Mouse (Mus musculus) heart, embryonic 13.5 days (tissue): ENCODE measurements around the gene Pced1b. TPM values are rescaled to one million over a fixed set of nuclear protein-coding genes. Genes with fewer than 3 reads are reported as not detected.
"Not testable (repeated sequence)": the region's sequence is repeated elsewhere in the genome, so short reads cannot be mapped to it uniquely, and the experiment has no call there.

ENCODE experiments used
- ATAC-seq: fragments of 200-750 bp; cut with Nextera tagmentation; 2 replicates; pipeline ENCODE4 v1.8.0; 2017; ENCODE audit warnings: moderate TSS enrichment; ENCODE audit not compliant: insufficient number of reproducible peaks, low FRiP score, low TSS enrichment; ENCODE audit errors: extremely low read depth
- H3K27ac ChIP-seq: fragments of 300-500 bp; sonication (generic); replicated peaks from 2 replicates; pipeline ENCODE4 v1.5.1; 2015; ENCODE audit warnings: moderate library complexity, mild to moderate bottlenecking, inconsistent platforms
- H3K27me3 ChIP-seq: fragments of 300-500 bp; sonication (generic); replicated peaks from 2 replicates; pipeline ENCODE4 v1.6.1; 2015; ENCODE audit warnings: mild to moderate bottlenecking, inconsistent platforms
- H3K36me3 ChIP-seq: fragments of 300-500 bp; sonication (generic); 2 replicates; pipeline ENCODE4 v1.6.1; 2015; ENCODE audit warnings: mild to moderate bottlenecking, inconsistent platforms
- H3K4me1 ChIP-seq: fragments of 300-500 bp; sonication (generic); 2 replicates; pipeline ENCODE4 v1.6.1; 2015; ENCODE audit warnings: inconsistent platforms
- H3K4me2 ChIP-seq: fragments of 300-500 bp; sonication (generic); 2 replicates; pipeline ENCODE4 v1.6.1; 2015; ENCODE audit warnings: inconsistent platforms, mild to moderate bottlenecking, moderate library complexity
- H3K4me3 ChIP-seq: fragments of 300-500 bp; sonication (generic); 2 replicates; pipeline ENCODE4 v1.5.1; 2015; ENCODE audit warnings: moderate library complexity, mild to moderate bottlenecking, inconsistent platforms
- H3K9ac ChIP-seq: fragments of 300-500 bp; sonication (generic); 2 replicates; pipeline ENCODE4 v1.6.1; 2015; ENCODE audit warnings: inconsistent platforms, mild to moderate bottlenecking, moderate library complexity
- H3K9me3 ChIP-seq: fragments of 300-500 bp; sonication (generic); 2 replicates; pipeline ENCODE4 v1.6.1; 2016; ENCODE audit warnings: inconsistent platforms
- WGBS: fragments of 180-500 bp; shearing (Covaris S2); methylation state at CpG from one replicate; pipeline ENCODE4 v1.1.7; 2015; ENCODE audit warnings: mixed read lengths; 5-methylcytosine and 5-hydroxymethylcytosine counted together
- polyA plus RNA-seq: library from polyadenylated mRNA; unstranded; fragments of >200 nt; fragmentation: Nextera tagmentation; extraction: Ambion mirVana; gene quantifications from 2 replicates; pipeline ENCODE4 v1.2.1, GENCODE M21; 2015

The Pced1b gene
- polyA plus RNA-seq: 1.6 and 2.5 TPM in 2 replicates

DNA sequence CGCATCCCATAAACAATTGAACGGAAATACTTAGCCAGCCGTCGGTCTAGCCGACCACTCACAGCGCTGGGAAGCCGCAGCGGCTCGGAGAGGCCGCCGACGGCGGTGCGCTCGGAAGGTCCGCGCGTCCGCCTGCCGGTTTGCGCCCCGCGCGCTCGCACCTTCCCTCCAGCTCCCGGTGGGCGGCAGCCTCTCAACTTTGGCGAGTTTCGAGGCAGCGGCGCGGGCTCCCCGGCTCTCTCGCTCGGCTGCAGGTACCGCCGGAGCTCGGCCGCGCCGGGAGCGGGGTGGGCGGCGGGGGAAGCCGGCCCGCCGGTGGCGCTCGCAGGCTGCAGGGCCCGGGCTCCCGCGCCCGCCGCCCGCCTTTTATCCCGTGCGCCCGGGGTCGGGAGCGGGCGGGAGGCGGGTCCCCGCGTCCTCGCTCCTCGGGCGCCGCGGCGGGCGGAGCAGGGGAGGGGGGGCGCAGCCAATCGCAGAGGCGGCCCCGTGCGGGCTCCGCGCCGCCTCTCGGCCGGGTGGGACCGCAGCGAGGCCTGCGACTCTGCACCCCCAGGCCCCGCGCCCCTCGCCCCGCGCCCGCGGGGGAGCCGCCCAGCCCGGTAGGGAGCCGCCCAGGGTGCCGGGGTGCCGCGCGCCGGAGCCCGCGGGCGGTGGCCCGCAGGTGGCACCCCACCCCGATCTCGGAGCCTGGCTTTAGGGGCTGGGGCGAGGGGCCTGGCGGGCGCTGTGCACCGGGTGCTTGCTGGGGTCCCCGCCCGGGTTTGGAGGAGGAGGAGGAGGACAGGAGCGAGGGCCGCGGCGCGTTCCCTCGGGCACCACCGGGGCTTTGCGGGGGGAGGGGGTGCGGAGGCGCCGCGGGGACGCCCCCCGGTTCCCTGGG, at the start of gene Pced1b, which contains the start of gene Amigo2:
Pced1b (plus strand) TSS at position 197 of the 880 bp plus-strand sequence.
Amigo2 (minus strand) TSS at position 377 of the 880 bp plus-strand sequence.
- under 1% methylated on average over 112 of the region's 125 CpGs for WGBS
- H3K36me3 ChIP-seq: no peaks in the 10 kb centered on the region
- H3K9me3 ChIP-seq: no peaks in the 10 kb centered on the region
- peak within 1 kb of the TSS; percentile 88 for H3K4me2 ChIP-seq
- H3K4me3 ChIP-seq: peak within 1 kb of the TSS; percentile 78
- H3K4me1 ChIP-seq: peaks cover 20% of the 10 kb centered on the region
- peak; percentile 31; the same call in 1 of the 2 replicates for ATAC-seq
- H3K27ac ChIP-seq: peak within 1 kb of the TSS; percentile 71
- H3K27me3 ChIP-seq: peaks cover 37% of the 10 kb centered on the region
- peak within 1 kb of the TSS; percentile 90 for H3K9ac ChIP-seq

DNA sequence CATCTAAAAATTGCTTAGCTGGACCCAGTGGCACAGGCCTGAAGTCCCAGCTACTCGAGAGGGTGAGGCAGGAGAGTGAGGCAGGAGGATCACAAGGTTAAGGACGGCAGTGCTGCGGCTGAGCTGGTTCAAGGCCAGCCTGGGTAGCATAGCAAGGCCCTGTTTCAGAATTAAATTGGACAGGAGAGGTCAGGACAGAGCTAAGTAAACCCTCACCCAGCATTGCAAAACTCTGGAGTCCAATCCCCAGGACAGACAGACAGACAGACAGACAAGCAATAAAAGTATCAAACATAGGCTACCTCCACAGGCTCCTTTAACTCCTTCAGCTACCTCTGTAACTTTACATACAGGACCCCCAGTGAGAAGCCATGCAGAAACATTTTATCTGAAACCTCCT, 42.0 kb upstream of the Pced1b start:
- Histone ChIP-seq H3K36me3 (no peaks in the 10 kb centered on the region), H3K9me3 (no peaks in the 10 kb centered on the region), H3K4me1 (no peaks in the 10 kb centered on the region), H3K27me3 (no peaks in the 10 kb centered on the region), H3K4me3 (no peak overlapping the region), H3K9ac (no peak overlapping the region), H3K27ac (no peak overlapping the region), H3K4me2 (no peak overlapping the region)
- ATAC-seq: no peak
- 73% methylated on average over 3 of the region's 3 CpGs for WGBS

DNA sequence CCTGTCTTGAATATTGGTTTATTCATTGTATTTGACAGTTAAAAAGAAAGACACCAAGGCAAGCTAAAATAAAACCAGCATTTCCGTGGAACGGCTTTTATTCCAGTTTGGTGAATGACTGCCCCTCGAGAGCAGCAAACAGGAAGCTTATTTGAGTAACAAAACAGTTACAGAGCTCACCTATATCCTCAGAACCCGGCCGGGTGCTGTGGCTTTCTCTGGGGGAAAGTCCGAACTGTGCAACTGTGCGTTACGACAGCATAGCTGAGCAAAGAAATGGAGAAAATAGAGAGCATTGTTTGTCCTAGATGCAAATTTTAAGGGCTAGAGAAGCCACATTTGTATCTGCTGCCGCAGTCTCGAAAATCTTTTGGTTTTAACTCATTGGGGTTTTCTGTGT, 41.1 kb upstream of the Pced1b start:
- H3K9me3 ChIP-seq: no peaks in the 10 kb centered on the region
- no peaks in the 10 kb centered on the region for H3K27me3 ChIP-seq
- whole genome bisulfite sequencing: 79% methylated on average over 10 of the region's 10 CpGs
- ATAC-seq: no peak
- H3K4me2 ChIP-seq: no peak overlapping the region
- no peak overlapping the region for H3K27ac ChIP-seq
- H3K9ac ChIP-seq: no peak overlapping the region
- no peak overlapping the region for H3K4me3 ChIP-seq
- H3K36me3 ChIP-seq: no peaks in the 10 kb centered on the region
- H3K4me1 ChIP-seq: no peaks in the 10 kb centered on the region

DNA sequence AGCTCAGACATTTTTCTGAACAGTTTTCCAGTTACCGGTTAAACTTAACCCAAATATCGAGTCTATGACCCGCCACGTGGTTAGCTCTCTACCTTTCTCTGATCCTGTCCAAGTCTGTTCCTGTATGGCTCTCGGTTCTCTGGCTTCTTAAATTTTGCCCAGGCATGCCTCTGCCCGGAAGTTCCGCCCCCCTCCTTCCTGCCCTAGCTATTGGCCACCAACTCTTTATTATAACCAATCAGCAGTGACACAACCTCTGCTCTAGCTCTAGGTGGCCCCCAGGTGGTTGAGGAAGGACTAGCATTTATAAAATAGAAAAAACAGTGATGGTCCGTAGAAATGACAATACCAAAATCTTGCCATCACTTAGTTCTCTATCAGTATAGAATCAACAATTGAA, 40.4 kb upstream of the Pced1b start:
- Histone ChIP-seq H3K4me1 (no peaks in the 10 kb centered on the region), H3K9ac (no peak overlapping the region), H3K9me3 (no peaks in the 10 kb centered on the region), H3K27me3 (no peaks in the 10 kb centered on the region), H3K36me3 (no peaks in the 10 kb centered on the region), H3K27ac (no peak overlapping the region), H3K4me2 (no peak overlapping the region), H3K4me3 (no peak overlapping the region)
- 91% methylated on average over 8 of the region's 8 CpGs for WGBS
- no peak for ATAC-seq

DNA sequence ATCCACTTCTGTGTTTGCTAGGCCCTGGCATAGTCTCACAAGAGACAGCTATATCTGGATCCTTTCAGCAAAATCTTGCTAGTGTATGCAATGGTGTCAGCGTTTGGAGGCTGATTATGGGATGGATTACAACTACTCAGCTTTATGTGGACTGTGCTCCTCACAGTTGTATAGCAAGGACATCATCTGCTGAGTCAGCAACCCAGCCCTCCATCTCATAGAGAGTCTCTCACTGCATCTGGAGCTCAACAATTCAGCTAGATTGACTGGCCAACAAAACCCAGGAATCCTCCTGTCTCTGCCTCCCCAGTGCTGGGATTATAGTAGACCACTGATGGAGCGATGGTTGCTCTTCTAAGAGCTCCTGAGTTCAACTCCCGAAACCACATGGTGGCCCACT, 37.2 kb upstream of the Pced1b start:
- not testable (repeated sequence) for H3K27ac ChIP-seq, H3K4me2 ChIP-seq, H3K9ac ChIP-seq, H3K27me3 ChIP-seq, H3K4me1 ChIP-seq, ATAC-seq, H3K36me3 ChIP-seq, H3K4me3 ChIP-seq, H3K9me3 ChIP-seq
- 77% methylated on average over 3 of the region's 3 CpGs for WGBS

DNA sequence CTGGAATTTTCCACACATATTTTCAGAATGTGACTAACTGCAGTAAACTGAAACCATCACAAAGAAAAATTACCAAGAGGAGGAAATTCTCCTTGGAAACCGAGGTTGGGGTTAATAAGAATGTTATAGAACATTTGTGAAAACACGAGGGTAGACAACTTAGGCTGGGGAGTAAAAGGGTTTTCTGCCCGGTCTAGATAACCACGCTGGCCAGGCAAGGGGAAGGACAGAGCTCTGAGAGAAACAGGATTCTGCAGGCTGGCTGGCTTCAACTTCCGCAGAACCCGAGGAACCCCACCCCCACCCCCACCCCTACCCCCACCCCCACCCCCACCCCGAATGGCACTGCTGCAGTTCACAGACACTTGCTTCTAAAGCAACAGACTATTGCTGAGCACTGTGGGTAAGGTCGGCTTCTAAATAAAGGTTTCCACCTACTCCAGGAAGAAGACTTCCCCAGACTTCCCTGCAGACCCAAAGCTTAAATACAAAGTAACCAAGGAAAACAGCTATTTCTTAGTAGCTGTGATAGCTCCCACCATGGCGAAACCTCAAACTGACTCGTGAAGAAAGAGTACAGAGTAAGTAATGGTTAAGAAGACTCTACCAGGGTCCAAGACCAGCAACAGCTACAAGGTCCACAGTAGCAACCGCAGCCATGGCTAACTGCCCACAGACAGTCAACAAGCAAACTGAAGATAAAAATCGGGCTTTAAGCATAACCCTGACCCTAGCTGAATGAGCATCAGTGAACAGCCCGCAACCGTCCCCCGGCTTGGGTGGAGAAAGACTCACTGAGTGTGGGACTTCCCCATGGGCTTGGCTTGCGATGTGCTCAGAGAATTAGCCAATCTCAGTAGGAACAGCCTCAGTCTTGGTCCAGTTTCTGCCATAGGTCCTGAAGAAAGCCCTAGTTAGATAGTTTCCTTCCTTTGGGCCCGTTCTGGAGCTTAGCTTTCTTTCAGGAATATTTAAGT, 34.1 kb upstream of the Pced1b start:
- Histone ChIP-seq H3K4me3 (no peak overlapping the region), H3K9me3 (no peaks in the 10 kb centered on the region), H3K4me2 (no peak overlapping the region), H3K27me3 (no peaks in the 10 kb centered on the region), H3K27ac (no peak overlapping the region), H3K4me1 (no peaks in the 10 kb centered on the region), H3K9ac (no peak overlapping the region), H3K36me3 (no peaks in the 10 kb centered on the region)
- WGBS: 61% methylated on average over 17 of the region's 17 CpGs
- no peak for ATAC-seq

DNA sequence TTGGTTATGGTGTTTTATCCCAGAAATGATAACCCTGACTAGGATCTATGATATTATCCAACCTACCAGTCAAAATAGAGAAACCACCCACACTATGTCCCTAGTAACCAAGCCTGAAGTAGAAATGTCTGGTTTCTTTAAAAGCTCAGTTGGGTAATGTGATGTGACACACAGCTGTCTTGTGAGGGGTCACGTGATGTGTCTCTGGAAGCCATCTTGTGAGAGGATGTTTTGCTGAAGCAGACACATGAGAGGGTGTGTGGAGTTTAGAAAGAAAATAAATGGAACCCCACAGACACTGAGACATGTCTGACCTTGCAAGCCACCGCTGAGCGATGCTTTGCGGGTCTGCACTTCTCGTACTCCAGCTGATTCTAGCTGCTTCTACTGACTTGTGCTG, 30.1 kb upstream of the Pced1b start:
- Histone ChIP-seq H3K9me3 (no peaks in the 10 kb centered on the region), H3K36me3 (no peaks in the 10 kb centered on the region), H3K4me1 (no peaks in the 10 kb centered on the region), H3K27me3 (no peaks in the 10 kb centered on the region), H3K4me3 (no peak overlapping the region), H3K4me2 (no peak overlapping the region), H3K27ac (no peak overlapping the region), H3K9ac (no peak overlapping the region)
- no peak for ATAC-seq
- WGBS: 92% methylated on average over 5 of the region's 5 CpGs

DNA sequence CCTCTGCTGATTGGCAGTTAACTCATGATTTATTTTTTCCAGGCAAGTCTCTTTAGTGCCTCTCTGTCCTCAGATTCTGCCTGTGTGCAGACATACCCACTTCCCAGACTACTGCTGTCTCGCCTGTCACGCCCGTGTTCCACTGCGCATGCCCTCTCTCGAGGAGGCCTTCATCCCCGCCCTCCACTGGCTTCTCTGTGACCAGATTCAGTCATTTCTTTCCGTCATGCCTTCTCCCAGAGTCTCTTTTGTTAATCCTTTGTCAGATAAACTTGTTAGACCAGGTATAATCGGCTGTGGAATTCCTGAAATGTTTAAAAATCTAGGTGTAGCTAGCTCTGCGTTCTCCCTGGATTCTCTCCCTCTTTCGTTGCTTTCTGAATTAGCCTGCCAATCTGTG, 23.5 kb upstream of the Pced1b start:
- no peak overlapping the region for H3K9ac ChIP-seq
- ATAC-seq: no peak
- H3K9me3 ChIP-seq: peaks cover 8% of the 10 kb centered on the region
- H3K4me1 ChIP-seq: no peaks in the 10 kb centered on the region
- H3K4me3 ChIP-seq: no peak overlapping the region
- no peak overlapping the region for H3K4me2 ChIP-seq
- no peak overlapping the region for H3K27ac ChIP-seq
- H3K27me3 ChIP-seq: no peaks in the 10 kb centered on the region; the same call in 1 of the 2 replicates
- WGBS: 80% methylated on average over 10 of the region's 10 CpGs
- H3K36me3 ChIP-seq: no peaks in the 10 kb centered on the region

DNA sequence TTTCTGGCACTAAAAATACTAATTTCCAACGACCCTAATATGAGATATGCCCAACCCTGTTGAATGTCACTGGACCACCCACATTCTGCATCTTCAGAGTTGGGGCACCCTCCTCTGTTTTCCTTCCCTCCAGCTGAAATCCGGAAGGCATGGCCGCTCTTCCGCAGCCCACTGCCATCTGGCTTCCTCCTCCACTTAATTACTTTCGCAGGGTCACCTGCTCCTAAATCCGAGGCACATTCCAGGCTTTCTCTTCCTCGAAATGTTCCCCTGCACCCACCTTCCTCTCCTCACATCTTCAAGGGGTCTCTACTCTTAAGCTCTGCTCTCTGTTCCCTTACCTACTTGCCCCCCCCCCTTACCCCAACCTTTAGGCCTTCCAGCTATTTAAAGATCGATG, 22.9 kb upstream of the Pced1b start:
- no peaks in the 10 kb centered on the region; the same call in 1 of the 2 replicates for H3K27me3 ChIP-seq
- H3K4me2 ChIP-seq: no peak overlapping the region
- H3K9ac ChIP-seq: no peak overlapping the region
- no peak overlapping the region for H3K27ac ChIP-seq
- WGBS: 74% methylated on average over 8 of the region's 8 CpGs
- no peaks in the 10 kb centered on the region for H3K4me1 ChIP-seq
- no peaks in the 10 kb centered on the region for H3K36me3 ChIP-seq
- no peak for ATAC-seq
- H3K9me3 ChIP-seq: peaks cover 8% of the 10 kb centered on the region
- H3K4me3 ChIP-seq: no peak overlapping the region

DNA sequence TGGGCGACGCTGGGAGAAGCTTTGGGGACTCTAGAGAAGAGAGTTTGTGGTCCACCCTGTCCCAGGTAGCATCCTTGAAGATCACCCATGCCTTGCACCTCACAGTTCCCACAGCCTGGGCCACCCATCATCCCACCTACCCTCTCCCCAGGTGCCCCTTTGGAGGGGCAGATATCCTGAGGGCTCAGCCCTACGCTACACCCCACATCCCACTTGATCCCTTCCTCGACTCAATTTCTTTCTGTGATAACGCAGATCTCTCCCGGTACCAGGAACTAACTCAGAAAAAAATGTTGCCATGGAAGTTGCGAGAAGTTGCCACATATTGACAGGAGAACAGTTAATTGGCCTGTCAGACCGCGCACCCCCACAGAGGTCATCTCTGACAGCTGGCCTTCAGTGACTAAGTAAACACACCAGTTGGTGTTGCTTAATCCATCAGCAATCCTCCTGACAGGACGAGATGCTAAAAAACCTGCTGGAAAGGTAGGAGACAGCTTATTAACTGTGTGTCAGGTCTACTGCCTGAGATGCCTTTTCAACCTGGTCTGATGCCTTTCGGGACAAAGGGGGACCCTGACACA, 17.3 kb upstream of the Pced1b start:
- WGBS: 80% methylated on average over 11 of the region's 11 CpGs
- no peak overlapping the region for H3K4me3 ChIP-seq
- no peak overlapping the region for H3K9ac ChIP-seq
- H3K27ac ChIP-seq: no peak overlapping the region
- no peaks in the 10 kb centered on the region for H3K4me1 ChIP-seq
- H3K9me3 ChIP-seq: peaks cover 15% of the 10 kb centered on the region
- no peaks in the 10 kb centered on the region for H3K36me3 ChIP-seq
- no peaks in the 10 kb centered on the region; the same call in 1 of the 2 replicates for H3K27me3 ChIP-seq
- H3K4me2 ChIP-seq: no peak overlapping the region
- ATAC-seq: no peak

DNA sequence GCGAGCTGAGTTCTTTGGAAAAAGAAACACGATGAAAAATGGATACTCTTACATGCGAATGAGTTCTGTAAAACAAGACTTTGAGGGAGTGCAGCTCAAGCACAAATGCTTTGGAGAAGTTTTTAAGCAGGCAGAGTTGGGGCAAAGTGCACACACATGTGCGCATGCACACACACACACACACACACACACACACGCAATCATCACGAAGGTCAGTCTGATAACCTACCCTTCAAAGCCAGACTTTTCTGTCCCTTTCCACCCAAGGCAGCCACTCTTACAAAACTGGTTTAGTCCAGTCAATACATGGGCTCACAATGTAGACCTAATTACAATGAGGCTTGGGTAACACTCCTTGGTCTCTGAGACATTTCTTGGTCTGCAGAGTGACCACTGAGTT, 12.8 kb upstream of the Pced1b start:
- no peak overlapping the region for H3K4me2 ChIP-seq
- H3K4me1 ChIP-seq: no peaks in the 10 kb centered on the region
- no peak overlapping the region for H3K9ac ChIP-seq
- H3K27ac ChIP-seq: no peak overlapping the region
- H3K36me3 ChIP-seq: no peaks in the 10 kb centered on the region
- H3K9me3 ChIP-seq: peaks cover 15% of the 10 kb centered on the region
- ATAC-seq: no peak
- no peaks in the 10 kb centered on the region for H3K27me3 ChIP-seq
- WGBS: 84% methylated on average over 6 of the region's 6 CpGs
- no peak overlapping the region for H3K4me3 ChIP-seq
